Mouse (Mus musculus): ENCODE measurements at regions not wholly inside any gene's neighbourhood (a gene's known extent, or its start where the extent isn't known, plus 50 kb on each side); places are given as distances from the start of the nearest gene placed in this dataset.
A peak's percentile ranks its signal among the peaks of the same experiment; 100 is the strongest.

DNA sequence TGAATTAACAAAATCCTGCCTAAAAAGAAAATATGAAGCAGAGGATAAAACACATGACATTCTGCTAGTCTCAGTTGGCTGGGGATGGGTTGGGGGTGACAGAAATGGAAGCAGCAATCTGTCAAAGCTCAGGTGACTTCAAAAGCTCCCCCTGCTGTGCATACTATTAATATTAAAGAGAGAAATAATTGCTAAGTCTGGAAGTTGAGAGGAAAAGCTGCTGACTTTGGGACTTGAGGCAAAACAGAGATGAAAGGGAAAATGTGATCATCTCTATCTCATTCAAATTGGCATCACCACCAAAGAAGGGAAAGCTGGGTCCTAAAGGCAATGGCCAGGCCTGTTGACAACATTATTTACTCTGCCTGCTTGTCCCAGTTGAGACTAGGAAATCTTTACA is 90.8 kb downstream of the Rpe65 start:
- DNase-seq (ENCODE audit: low spot score in 2 of 2), result no peak
- intact Hi-C loops (cut with DNase I), result no loop called here

DNA sequence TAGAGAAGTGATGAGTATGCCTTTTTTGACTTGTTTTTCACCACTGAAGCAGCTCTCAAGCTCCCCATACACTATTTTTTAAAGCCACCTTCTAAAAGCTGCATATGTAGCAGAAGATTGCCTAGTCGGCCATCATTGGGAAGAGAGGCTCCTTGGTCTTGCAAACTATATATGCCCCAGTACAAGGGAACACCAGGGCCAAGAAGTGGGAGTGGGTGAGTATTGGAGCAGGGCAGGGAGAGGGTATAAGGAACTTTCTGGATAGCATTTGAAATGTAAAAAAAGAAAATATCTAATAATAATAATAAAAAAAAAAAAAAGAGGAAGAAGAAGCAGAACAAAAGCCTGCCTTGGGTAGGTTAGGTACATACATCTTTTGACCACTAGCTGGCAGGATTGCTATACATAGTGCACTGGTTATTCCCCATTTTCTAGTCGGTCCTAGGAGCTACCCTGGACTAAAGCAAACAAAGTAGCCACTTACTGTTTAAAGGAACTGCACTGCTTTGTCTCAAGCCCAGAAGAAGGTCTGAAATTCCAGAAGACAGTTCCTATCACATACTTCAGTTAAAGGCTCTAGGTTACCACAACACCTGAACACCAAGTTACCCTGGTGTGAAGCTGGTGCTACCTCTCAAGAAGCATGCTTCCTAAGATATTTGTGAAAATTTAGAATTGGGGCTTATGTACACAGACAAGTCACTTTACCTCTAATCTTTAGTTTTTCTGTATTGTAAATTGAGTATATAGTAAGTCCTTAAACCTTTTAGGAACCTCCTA is 114.9 kb upstream of the Wls start:
- peak in 1 of 2 experiments; percentile 45 for DNase-seq (ENCODE audit: low spot score in 2 of 2)
- intact Hi-C loops (cut with DNase I), result no loop called here

DNA sequence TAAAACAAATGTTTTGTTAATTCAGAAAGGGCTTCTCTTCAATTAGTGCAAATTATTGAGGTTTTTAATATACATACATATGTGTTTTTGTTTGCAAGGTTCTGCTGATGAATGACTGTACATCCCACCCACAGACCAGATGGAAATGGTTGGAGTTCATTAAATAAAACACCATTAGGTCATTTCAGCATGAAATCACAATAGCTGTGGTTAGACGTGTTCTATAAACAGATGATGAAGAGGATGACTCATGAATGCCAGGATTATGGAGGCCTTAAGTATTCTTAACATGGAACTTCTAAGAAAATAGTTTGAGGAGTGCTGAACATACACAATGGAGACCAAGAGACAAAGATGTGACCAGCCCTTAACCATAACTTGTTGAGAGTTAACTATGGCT is 107.3 kb upstream of the Wls start:
- intact Hi-C loops (cut with DNase I), result no loop called here
- no peak for DNase-seq (ENCODE audit: low spot score in 2 of 2)

DNA sequence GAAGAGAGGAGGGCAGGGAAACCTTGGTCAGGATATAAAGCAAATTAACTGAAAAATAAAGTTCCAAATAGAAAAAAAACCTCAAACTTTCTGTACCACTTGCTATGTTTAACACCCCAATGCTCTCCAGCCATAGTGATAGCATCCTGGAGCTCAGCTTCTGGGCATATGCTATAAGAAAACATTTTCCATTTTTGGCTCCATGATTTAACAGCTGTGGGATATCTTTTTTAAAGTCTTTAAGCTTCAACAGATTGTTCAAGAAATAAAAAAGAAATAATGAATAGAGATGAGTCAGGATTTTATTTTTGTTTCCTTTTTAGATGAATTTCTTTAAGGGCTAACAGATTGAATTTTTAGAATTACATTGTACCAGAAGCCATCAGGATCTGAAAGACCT is 106.3 kb upstream of the Wls start:
- peak in 1 of 2 experiments; percentile 57 for DNase-seq (ENCODE audit: low spot score in 2 of 2)
- intact Hi-C loops (cut with DNase I), result no loop called here

DNA sequence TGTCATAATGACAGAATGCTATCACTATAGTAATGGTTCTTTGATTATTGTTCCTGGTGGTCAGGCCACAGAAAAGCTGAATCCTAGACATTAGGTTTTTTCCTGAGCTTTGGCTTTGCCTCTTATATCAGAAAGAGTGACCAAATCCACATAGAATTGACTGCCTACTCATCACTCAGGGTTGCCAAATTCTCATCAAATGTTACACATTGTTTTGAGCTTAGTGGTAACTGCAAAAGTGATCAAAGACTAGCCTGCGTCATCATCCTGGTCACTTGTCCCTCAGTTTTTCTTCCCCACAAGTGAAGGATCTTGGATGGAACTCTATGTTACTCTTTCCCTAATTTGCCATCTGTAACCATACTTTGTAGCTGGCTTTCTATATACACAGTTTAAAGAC is 104.9 kb upstream of the Wls start:
- no peak for DNase-seq (ENCODE audit: low spot score in 2 of 2)
- intact Hi-C loops (cut with DNase I), result no loop called here

DNA sequence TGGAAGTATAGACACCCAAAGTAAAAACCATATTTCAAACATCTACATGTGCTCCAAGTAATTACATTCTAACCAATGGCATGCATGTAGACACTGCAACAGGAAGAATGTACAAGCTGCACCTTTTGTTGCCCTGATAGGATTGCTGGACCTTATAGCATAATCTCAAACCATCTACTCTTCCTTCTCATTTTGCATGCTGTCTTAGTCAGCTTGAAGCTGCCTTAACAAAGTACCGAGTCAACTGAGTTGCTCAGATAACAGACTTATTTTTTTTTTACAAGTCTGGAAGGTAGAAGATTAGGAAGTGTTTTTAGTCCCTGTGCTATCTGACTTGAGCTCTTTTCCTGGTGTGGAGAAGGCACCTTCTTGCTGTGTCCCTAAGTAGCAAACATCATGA is 103.4 kb upstream of the Wls start:
- DNase-seq (ENCODE audit: low spot score in 2 of 2), result no peak
- intact Hi-C loops (cut with DNase I), result no loop called here

DNA sequence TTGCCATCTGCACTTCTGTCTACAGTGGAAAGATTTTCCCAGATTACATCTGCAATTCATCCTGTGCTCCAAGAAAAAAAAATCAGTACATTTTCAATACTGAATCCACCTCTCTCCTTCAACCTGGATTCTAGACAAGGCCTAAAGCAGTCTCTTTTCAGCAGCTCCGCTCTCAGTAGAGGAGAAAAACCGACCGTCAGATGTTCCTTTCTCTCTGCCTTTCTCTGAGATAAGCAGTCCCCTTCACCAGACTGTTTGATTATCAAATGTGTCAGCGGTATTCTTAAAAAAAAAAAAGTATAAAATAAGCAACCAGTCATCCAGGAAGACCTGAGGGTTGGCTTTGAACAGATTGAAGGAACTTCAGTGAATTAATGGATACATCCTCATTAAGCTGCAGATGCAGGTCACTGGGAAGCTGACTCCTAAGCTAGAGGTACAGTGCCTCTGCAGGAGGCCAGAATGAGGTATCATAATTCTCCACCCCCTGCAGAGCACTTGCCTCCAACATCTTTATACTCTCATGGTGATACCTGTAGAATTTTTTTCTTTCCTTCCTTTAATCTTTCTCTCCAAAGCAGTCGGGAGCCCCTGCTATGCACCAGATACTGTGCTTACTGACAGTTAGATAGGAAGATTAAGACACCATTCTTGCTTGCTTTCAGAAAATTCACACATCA is 98.7 kb upstream of the Wls start:
- DNase-seq (ENCODE audit: low spot score in 2 of 2), result no peak
- intact Hi-C loops (cut with DNase I), result no loop called here

DNA sequence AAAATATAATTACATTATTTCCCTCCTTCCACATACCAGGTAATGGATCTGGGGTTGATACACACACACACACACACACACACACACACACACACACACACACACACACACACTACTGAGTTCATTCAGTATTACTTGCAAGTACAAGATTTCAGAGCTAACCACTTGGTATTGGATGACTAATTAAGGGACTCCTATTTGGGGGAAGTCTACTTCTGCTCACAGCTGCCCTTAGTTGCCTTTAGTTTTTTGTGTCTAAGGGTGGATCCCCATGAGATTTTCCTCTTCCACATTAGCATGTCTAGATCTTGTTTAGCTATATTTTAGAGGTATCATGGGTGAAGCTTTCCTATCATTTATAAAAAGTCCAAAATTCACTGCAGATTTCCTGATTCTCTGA is 97.7 kb upstream of the Wls start:
- no peak for DNase-seq (ENCODE audit: low spot score in 2 of 2)
- intact Hi-C loops (cut with DNase I), result no loop called here

DNA sequence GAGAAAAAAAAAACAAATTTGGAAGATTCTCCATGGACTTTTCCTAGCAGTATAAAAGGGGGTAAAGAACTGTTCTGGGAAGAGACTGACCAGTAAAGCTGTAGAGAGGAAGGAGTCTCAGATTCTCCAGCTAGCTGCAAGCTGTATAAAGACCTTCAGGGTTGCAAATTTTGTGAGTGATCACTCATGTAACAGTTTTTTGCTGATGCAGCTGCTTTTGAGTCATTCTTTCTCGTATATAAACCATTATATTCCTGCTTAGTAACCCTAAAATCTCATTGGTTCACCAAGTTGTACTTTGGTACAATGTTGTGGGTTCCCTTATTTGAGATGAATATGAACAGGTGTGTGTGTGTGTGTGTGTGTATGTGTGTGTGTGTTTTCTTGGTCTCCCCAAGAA is 79.7 kb upstream of the Wls start:
- intact Hi-C loops (cut with DNase I), result no loop called here

DNA sequence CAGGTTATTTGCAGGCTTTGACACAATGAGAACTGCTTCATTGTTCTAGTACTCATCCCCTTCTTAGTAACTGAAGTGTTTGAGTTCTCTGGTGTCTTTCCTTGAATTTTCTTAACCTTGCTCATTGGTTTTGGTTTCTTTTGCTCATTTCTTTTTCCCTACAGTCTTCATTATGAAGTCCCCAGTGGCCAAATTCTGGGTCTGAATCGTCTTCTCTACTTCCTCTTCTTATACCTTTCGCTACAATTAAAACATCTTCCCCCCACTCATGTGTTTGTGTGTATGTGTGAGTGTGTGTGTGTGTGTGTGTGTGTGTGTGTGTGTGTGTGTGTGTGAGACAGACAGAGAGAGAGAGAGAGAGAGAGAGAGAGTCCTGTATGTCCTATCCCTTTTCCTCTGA is 79.2 kb upstream of the Wls start:
- intact Hi-C loops (cut with DNase I), result no loop called here
- DNase-seq (ENCODE audit: low spot score in 2 of 2), result no peak

More for the DNA sequence above, 79.7 kb upstream of the Wls start:
- no peak for DNase-seq (ENCODE audit: low spot score in 2 of 2)

DNA sequence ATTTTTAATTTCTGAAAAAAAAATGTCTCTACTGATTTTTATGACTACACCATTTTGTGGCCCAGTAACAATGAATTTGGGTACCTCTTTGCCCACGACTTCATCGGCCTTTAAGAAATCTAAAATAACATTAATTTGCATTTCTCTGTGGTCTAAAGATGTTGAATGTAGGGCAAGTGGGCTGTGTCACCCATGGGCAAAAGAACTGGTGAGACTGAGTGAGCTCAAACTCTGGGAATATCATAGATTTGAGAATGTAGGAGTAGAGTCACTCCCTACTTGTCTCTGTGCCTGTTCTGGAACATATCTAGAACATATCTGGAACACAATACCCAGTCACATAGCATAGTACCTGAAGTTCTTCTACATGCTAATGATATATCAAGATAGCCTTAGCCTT is 78.5 kb upstream of the Wls start:
- intact Hi-C loops (cut with DNase I), result no loop called here
- peak in 1 of 2 experiments; percentile 67 for DNase-seq (ENCODE audit: low spot score in 2 of 2)

DNA sequence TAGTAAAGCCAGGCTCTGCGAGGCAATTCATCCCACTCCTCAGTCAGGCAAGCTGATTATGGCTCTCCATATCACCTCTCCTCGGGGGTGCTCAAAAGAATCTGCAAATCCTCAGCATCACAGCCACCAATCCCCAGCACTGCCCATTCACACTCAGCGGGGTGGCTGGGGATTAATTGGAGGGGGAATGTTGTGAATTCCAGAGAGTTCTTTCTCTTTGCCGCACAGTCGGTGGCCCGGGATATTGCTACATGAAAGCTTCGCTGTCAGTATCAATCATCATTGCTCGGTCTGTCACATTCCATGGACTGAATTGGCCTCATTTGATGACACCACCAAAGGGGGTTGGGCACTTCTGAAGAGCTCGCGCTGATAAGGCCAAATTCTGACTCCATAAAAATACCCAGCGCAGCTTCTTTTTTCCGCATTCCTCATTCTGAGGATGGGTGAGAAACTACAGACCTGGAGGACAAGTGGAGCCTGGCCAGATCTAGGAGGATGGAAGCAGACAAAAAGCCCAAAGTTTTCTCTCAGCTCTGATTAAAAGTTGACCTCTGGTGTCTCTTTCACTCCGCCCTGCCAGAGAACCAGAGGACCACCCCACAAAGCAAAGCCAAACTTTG is 57.1 kb upstream of the Wls start:
- intact Hi-C loops (cut with DNase I), result no loop called here
- DNase-seq (ENCODE audit: low spot score in 2 of 2), result no peak

DNA sequence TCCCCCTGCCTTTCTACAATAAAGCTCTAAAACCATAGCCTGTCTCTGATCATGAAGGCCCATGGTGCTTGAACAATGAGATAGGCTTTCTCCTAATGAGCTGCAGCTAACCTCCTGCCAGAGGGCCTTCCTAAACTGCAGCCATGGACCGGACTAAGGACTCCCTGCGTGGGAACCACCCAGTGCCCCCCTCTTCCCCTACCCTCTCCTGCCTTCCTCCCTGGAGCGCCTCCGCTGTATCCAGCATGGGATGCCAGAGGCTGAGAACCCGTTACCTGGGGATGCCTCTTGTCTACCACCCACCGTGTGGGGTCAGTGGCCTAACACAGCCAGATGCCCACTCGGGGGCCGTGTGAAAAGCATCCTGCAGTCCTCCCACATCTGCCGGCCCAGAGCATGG is 51.7 kb upstream of the Wls start:
- no peak for DNase-seq (ENCODE audit: low spot score in 2 of 2)
- intact Hi-C loops (cut with DNase I), result no loop called here
